Mouse (Mus musculus) kidney, adult 8-10 months (tissue): ENCODE measurements around the gene Dio2.
A peak's percentile ranks its signal among the peaks of the same experiment; 100 is the strongest.

Source experiments
- DNase-seq, 2 experiments: peaks; one replicate each; pipeline ENCODE4 v3.0.0; 2022

Gene Dio2

DNA sequence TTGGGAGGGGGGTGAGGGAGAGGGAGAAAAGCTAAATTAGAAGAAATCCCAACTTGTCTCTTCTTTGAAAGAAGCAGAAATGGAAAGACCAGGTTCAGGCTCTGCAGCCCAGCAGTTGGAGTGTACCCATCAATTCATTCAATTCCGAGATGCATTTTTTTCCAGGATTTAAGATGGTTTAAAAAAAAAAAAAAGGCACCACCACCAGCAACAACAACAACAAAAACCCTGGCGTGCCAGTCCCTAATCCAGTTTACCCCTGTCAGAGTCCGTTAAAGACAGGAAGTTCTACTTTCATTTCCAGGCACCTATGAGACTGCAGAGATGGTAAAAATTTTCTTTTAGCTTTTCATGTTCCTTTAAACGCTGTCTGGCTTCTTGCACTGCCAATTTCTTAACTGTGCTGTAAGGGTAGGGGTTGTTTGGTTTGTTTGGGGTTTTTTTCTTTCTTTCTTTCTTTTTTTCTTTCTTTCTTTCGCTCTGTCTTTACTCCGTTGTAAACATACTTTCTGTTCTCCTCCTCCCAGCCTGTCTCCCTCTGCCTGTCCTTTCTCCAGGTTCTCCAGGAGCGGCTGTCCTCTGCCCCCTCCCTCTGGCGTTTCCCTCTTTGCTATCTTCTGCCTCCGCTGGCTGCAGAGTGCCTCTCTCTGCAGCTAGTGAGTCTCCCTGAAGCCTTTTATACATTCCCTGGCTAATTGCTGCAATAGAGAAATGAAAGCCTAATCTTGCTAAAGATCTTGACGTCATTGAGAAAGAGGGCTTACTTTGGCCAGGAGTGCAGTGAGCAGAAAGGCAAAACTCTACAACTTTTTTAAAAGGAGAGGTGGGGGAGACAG is at the start of gene Dio2:
Gene Dio2 (minus strand): TSS at position 51 of the 836 bp plus-strand sequence.
- DNase-seq, result no peak

GRCm38 (mm10) chr12:90781438-90781837 is 43.2 kb upstream of the Dio2 start:
- no peak for DNase-seq

DNA sequence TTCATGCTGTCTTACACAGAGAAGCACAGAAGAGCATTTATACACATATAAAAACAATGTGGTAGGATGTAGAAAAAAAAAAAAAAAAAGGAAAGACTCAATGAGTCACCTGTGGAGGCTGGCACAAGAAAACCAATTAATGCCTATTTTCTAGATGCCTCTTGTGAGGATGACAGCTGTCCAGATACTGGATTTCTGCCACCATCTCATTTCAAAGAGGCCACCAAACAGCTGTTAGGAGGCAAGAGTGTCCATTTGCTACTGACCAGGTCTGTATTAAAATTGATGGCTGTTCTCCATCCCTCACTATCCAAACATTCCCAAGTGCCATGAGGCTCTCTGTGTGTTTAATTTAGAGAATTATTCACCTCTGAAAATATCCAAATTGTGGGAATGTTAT is 6.5 kb upstream of the Dio2 start:
- DNase-seq, result no peak

DNA sequence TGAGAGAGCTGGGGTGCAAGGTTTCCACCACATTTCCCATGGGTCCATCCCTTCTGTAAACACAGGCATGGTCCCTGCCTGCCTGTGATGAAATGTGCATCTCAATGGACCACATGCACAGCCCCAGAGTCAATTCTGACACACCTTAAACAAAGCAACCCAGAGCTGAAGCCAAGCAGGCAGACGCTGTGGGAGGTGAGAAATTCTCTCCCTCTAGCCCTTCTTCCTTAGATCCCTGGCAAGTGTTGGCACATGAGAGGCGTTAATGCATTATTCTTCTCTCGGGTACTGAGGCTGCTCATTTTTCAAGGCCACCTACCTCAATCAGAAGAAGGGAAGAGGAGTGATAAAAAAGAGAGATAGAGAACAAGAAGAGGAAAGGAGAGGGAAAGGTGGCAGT is 5.4 kb upstream of the Dio2 start:
- DNase-seq, result no peak

DNA sequence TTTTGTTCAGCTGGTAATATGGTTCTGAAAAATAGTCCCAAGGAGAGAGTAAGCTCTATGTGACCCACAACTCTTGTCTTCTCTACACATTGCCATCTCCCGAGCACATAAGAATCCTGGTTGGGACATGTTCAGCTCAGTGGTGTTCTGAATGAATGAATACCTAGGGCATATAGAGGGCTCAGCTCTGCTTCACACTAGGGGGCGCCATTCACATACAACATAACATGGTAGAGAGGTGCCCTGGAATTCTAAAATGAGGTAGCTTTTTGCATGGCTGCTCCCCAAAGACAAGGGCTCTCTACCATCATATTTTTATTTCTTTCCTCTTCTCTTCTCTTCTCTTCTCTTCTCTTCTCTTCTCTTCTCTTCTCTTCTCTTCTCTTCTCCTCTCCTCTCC is 2.2 kb upstream of the Dio2 start:
- peak in 1 of 2 experiments; percentile 46 for DNase-seq

- no peak for DNase-seq
Observed at GRCm38 (mm10) chr12:90737932-90738331, 306 bp downstream of the Dio2 start.

DNA sequence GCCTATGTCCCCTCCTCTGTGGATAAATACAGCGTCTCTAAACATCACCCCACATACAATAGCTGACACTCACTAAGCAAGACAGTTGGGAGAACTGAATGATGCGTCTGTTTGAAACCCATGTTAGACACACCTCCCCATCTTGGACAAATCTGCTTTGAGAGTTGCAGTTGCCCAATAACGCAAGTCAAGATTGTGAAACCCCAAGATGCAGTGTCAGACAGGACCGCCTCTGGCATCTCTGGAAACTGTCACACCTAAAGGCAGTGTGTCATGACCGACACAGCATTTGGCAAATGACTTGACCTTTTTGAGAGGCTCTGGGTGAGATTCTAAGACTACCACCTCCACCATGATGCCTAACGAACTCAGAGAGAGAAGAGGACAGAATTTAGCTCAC is 2.8 kb downstream of the Dio2 start:
- no peak for DNase-seq

DNA sequence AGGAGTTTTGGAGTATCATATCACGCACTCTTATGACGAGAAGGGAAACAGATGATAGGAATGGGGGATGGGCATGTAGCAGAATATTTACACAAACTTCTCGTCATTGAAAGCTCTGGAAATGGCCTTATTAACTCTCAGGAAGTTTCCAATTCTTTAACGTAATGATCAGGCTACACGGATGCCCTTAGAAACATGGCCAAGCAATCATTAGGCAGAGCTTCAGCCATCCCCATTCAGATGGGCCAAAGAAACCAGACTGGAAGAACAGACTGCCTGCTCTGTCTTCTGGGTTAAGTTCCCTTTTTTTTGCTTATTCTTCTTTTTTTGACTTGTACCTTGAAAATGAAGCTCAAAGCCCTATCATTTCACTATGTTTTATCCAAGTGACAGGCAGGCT is 3.7 kb downstream of the Dio2 start:
- DNase-seq, result no peak

DNA sequence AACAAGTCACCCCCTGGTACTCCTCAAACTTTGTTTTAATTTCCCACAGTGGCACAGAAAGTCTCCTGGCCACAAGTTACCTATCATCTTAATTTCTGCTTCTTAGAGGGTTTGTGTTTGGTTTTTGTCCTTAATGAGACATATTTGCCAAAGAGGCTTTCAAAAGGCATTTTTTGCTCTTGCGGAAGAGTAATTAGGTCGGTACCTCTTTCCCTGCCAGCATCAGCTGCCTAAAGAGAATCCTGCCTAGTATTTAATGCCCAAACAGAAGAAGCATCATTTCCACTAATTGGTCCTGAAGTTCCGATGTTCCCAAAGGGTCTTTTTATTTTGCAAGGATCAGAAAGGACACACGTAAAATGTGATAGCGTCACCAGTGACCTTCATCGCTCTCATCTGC is 4.5 kb downstream of the Dio2 start:
- DNase-seq, result no peak

GRCm38 (mm10) chr12:90729648-90730047 is 8.6 kb downstream of the Dio2 start:
- DNase-seq, result peak; percentile 7 to 63

DNA sequence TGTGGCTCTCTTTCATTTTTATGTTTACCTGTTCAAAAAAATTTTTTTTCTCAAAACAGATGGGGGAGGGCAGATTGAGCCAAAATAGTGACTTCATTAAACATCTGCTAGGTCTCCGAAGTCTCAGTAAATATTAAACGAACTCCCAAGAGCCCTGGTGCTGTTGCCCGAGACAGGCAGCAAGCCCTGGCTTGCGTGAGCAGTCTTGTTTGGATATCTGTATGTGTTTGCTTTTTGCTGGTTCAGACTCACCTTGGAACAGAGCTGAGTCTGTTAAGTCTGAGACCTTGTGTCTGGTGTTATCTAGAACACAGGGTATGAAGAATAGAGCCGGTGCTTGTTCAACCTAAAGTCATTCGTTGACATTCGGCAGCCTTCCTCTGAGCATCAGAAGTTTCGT is 13.1 kb downstream of the Dio2 start:
- DNase-seq, result no peak

DNA sequence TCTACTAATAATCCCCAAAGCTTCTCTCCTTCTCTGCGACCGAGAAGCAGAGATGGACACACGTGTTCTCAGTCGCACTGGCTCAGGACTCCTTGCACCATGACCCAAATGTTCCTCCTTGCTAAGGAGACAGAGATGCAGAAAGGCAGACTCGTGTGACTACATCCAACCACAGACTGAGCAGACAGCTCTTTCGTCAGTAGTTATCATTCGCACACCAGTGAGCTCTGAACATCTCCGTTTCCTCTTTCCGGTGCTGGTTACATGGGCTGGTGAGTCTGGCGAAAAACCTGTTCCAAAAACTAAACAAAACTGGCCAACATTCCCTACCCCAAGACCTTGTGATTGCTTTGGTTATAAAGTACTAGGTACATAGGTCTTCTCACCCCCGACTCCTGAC is 13.6 kb downstream of the Dio2 start:
- peak in 1 of 2 experiments; percentile 4 for DNase-seq

DNA sequence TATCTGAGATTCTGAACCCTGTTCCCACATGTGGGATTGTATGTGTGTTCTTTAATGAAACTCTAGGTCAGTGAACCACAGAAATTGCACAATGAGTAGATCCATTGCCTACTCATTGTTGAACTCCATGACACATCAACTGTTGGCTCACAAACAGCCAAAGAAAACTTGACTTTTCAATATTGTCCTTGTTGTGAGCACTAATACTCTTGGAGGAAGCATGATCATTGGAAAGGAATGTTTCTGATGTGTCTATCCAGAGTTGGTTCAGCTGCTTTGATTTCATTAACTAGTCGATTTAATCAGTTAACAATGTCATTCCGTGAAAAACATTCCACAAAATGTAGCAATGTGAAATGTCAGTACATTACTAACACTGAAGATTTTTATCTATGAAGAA is 44.1 kb downstream of the Dio2 start:
- no peak for DNase-seq
